Mouse (Mus musculus) right cerebral cortex, adult 18-20 months (tissue): ENCODE measurements around the gene Dag1.
A peak's percentile ranks its signal among the peaks of the same experiment; 100 is the strongest.
"Not testable (repeated sequence)": the region's sequence is repeated elsewhere in the genome, so short reads cannot be mapped to it uniquely, and the experiment has no call there.

Source experiments
- DNase-seq: peaks from one replicate; pipeline ENCODE4 v3.0.0; 2022; ENCODE audit warnings: mixed read lengths

Dag1 gene

GRCm38 (mm10) chr9:108263690-108264190, at the start of gene Dag1:
Gene Dag1 (minus strand): TSS chr9:108263958.
- DNase-seq, result peak; percentile 99

DNA sequence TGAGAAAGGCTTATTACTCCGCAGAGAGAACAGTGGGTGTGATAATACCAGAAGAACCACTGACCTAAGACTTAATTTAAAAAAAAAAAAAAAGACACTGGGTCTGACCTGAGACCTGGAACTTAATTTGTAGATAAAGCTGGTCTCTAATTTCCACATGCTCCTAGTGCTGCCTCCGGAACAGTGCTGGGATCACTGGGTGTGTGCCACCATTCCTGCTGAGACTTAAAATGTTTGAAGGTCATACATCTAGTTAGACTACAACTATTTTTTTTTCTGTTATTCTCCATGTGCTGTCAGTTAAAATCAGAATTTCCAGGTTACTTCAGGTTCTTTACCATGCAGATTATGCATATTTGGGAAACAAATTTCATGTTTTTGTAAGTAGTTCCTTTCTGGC, 44.4 kb upstream of the Dag1 start:
- no peak for DNase-seq

DNA sequence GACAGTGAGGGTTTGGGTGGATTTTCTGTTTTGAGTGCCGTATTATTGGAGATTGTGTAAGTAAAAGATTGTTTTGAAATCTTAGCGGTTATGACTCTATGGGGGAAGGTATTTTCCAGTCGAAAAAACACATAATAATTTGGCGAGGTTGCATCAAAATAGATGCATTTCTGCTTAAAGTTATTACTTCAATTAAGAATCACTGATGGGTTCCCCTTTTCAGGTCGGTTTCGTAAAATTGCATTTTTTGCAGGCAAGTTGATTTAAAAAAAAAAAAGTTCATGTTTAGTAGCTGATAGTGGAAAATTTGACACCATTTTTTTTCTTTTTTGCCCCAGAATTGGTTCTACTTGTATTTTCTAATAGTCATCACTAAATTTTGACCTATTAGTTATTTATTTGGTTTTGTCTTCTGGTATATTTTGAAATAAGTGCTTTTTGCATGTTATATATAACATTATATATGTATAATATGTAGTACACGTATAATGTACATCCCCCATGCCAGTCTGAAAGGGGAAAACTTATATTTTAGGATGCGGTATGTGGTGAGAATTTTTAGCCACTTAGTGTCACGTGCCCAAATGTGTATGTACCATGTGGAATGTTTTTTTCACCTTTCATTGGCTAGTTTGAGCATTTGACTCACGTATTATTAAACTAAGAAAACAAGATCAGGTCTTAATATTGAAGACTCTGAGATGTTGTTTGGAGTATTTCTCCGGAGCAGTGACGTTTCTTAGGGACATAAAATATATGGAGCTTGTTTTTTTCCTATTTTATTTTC, 43.5 kb upstream of the Dag1 start:
- no peak for DNase-seq

DNA sequence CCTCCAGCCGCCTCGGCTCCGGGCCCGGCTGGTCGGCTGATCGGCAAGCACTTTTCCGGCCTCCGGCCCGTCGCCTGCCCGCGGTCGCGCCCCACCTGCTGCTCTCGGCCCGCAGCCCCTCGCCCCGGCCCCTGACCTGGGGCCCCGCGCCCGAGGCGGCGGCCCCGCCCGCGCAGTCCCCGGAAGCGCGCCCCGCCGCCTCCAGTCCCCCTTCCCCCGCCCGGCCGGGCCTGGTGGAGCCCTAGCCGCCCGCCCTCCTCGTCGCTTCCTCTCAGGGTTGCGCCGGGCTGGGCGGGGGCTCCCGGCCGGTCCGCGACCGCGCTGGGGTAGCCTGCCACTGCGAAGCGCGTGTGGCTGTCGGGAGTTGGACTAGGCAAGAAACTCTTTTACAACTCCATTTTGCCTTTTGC, 42.8 kb upstream of the Dag1 start:
- peak; percentile 62 for DNase-seq

DNA sequence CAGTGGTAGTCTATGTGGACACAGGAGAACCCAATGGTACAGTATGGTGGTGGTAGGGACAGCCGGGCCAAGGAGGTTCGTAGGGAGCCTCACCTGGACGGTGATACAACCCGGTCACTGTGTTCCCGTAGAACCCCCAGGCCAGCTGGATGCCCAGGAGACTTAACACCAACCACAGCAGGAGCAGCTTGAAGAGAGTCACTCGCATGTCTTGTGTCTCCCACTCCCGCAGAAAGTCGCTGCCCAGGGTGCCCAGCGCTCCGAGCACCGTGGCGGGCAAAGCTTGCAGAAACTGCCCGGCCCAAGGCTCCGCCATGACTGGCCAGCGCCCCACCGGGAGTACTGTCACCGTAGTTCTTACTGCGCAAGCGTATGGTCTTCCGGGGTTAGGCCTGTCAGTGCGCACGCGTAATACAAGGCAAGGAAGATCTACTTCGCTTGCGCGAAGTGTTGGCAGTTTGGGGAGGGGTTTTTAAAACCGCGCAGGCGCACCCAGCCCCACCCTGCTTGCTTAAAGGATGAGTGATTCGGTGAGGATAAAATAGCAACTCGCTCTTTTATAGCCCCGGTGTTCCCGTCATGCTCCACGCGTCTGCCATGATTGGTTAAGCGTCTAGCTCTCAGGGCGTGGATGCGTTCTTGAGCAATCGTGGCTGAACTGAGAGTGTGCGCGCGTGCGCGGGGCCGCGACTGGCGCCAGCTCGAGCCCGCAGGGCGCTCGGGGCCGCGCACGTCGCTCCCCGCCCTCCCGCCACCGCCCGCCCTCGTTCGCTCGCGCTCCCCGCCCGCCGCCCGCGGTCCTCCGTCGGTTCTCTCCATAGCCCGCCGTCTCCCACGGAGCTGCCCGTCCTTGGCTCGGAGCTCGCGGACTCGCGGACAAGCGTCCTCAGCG, 42.1 kb upstream of the Dag1 start, which contains the start of the genes Rhoa and Tcta:
Gene Rhoa (plus strand): TSS at position 501 of the 892 bp plus-strand sequence.
Gene Tcta (minus strand): TSS at position 532 of the 892 bp plus-strand sequence.
- peak; percentile 100 for DNase-seq

DNA sequence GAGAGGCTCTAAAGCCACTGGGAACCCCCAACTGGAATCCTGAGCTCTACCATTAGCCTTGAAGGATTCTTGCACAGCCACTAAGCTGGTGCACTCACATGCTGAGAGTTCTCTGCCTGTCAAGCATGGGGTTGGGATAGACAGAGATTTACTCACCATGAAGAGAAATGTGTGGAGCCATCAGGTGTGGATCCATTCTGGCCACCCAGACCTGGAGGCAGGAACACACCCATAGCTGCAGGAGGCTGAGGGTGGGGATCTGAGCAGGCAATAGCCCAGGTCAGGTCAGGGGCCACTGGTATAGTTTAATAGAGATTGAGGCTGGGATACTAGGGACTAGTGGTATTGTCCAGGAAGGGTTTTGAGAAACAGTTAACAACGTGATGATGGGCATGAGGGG, 41.4 kb upstream of the Dag1 start:
- DNase-seq, result no peak

GRCm38 (mm10) chr9:108304716-108305115, 41.0 kb upstream of the Dag1 start:
- DNase-seq, result no peak

DNA sequence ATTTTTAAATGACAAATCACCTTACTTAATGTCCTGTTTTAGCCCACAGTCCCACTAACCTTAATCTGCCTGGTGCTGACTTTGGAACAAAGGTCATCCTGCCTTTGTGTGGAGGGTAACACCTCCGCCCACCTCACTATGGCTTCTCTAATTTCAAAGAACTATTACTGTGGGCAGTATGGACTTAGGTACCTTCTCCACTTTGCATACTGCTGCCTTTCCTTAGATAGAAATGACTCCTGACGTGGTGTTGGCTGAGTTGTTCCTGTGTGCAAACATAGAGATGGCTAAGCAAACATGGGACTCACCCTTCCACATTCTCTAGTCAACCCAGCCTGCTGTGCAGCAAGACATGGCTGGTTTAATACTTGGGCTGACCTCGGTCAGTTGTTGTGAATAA, 38.1 kb upstream of the Dag1 start:
- no peak for DNase-seq

DNA sequence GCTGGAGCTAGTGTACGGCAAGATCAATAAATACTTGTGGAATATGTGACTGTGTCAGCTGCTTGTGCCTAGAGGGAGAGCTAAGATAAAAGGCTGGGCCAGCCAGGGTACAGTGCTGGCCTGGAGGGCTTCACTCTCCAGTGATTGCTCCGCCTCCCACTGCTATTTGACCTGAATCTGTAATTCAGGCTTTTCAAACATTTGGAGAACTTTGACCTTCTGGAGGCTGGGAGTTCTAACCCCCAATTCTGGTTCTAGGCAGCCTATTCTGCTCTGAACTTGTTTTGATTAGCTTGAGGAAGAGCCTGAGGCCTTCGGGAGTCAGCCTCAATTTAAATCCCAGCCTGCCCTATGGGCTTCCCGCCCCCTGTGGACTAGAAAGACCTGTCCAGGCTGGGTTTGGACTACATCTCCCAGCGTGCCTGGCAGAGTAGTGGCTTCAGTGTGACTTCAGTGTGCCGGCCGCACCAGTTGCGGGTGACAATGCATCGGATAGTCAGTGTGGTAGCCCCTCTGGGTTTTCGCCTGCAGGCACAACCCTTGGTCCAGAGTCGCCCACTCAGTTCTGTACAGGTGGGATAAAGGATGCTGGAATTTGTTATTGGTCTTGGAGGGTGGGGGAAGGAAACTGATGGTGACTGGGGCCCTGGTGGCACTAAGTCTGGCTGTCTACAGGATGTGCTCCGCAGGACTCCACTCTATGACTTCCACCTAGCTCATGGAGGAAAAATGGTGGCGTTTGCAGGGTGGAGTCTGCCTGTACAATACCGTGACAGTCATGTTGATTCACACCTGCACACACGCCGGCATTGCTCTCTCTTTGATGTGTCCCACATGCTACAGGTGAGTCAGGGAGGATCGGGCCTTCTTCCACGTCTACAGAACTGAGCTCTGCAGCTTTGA, 32.9 kb upstream of the Dag1 start, which contains the start of gene Amt:
Gene Amt (plus strand): TSS at position 401 of the 903 bp plus-strand sequence.
- peak; percentile 23 for DNase-seq

- DNase-seq, result no peak
Measured at GRCm38 (mm10) chr9:108290773-108291172, 27.0 kb upstream of the Dag1 start.

GRCm38 (mm10) chr9:108290016-108290750, 26.4 kb upstream of the Dag1 start, which contains the start of gene Nicn1:
Gene Nicn1 (plus strand): TSS chr9:108290429.
- DNase-seq, result peak; percentile 97

DNA sequence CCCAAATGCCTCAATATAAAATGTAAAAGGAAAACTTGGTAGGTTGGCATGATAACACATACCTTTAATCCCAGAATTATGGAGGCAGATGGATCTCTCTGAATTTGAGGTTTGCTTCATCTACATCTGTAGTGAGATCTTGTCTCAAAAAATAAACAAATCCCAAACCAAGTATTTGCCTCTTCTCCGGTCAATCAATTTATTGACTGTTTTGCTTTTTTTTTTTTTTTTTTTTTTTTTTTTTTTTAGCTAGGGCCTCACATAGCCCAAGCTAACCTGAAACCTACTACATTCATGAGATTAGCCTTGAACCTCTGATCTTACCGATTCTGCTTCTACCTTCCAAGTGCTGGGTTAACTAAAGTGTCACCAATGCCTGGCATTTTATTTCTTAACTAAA, 25.6 kb upstream of the Dag1 start:
- DNase-seq, result no peak

- not testable (repeated sequence) for DNase-seq
Measured at GRCm38 (mm10) chr9:108287526-108288238, 23.9 kb upstream of the Dag1 start.

GRCm38 (mm10) chr9:108284410-108284809, 20.7 kb upstream of the Dag1 start:
- DNase-seq, result peak; percentile 57

GRCm38 (mm10) chr9:108280071-108280828, 16.5 kb upstream of the Dag1 start:
- DNase-seq, result no peak

GRCm38 (mm10) chr9:108278697-108279450, 15.1 kb upstream of the Dag1 start:
- DNase-seq, result no peak

GRCm38 (mm10) chr9:108275331-108275659, 11.5 kb upstream of the Dag1 start:
- DNase-seq, result no peak

DNA sequence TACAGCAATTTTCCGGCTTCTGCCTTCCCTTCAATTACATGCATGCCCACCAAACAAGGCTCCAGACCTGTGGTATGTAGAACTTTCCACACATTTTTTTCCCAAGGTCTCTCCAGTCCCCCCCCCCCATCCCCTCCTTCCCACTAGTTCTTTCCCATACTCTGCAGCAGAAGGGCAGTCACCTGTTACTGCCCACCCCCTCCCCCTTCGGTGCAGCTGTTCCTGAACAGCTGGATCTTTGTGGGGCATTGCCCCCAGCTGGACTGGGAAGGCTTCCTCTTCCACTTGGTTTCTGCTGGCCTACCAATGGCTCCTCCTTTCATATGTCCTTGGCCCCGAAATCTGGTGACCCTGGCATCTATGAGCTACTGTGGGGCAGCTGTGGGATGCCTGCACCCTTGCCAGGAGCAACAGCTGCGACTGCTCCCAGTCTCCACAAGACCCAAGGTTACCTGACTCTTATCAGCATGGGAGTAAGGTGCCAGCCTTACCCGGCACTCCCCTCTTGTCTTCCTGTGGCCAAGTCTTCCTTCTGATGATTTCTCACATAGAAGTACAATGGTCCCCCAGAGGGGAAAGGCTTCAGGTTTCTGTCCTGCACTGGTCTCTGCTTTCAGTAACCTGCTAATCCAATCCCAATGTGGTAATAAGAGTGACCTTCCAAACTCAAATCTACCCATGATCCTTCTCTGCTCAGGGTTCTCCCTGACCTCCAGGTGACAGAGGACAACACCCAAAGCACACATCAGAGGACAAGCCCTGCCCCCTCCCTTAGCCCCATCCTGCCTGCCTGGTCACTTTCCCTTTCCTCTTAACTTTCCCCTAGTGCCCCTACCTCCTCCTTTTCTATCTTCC, 10.9 kb upstream of the Dag1 start:
- DNase-seq, result no peak
